Mouse (Mus musculus) kidney, adult 18-20 months (tissue): ENCODE results near the gene Asb1.

Experiments used
- DNase-seq: peaks from one replicate; pipeline ENCODE4 v3.0.0; 2021

Gene Asb1

GRCm38 (mm10) chr1:91547567-91547966 lies 7.2 kb downstream of the Asb1 start:
- DNase-seq = no peak

- no peak for DNase-seq
Observed at GRCm38 (mm10) chr1:91549073-91549472, 8.7 kb downstream of the Asb1 start.

GRCm38 (mm10) chr1:91557099-91557498 lies 16.8 kb downstream of the Asb1 start:
- DNase-seq = no peak

- no peak for DNase-seq
Observed at GRCm38 (mm10) chr1:91561226-91561625, 20.9 kb downstream of the Asb1 start.

GRCm38 (mm10) chr1:91562977-91563590 lies 22.7 kb downstream of the Asb1 start:
- no peak for DNase-seq

GRCm38 (mm10) chr1:91564004-91564403 lies 23.7 kb downstream of the Asb1 start:
- DNase-seq = no peak

- no peak for DNase-seq
Observed at GRCm38 (mm10) chr1:91564598-91564997, 24.3 kb downstream of the Asb1 start.

- no peak for DNase-seq
Observed at GRCm38 (mm10) chr1:91567269-91567668, 26.9 kb downstream of the Asb1 start.

- no peak for DNase-seq
Observed at GRCm38 (mm10) chr1:91572458-91572857, 32.1 kb downstream of the Asb1 start.

GRCm38 (mm10) chr1:91574208-91574607 lies 33.9 kb downstream of the Asb1 start:
- peak; percentile 50 for DNase-seq

- no peak for DNase-seq
Observed at GRCm38 (mm10) chr1:91577883-91578517, 37.7 kb downstream of the Asb1 start.

- DNase-seq = no peak
Observed at GRCm38 (mm10) chr1:91580503-91580902, 40.2 kb downstream of the Asb1 start.

GRCm38 (mm10) chr1:91581206-91581605 lies 40.9 kb downstream of the Asb1 start:
- no peak for DNase-seq

- no peak for DNase-seq
Observed at GRCm38 (mm10) chr1:91584969-91585835, 44.9 kb downstream of the Asb1 start.

GRCm38 (mm10) chr1:91589738-91590137 lies 49.4 kb downstream of the Asb1 start:
- no peak for DNase-seq

- DNase-seq = no peak
Observed at GRCm38 (mm10) chr1:91595521-91596020, 55.2 kb downstream of the Asb1 start.

GRCm38 (mm10) chr1:91597611-91598010 lies 57.3 kb downstream of the Asb1 start:
- DNase-seq = no peak

GRCm38 (mm10) chr1:91600671-91601361 lies 60.5 kb downstream of the Asb1 start:
- peak; percentile 7 for DNase-seq

- DNase-seq = no peak
Observed at GRCm38 (mm10) chr1:91601362-91602096, 61.2 kb downstream of the Asb1 start.

- no peak for DNase-seq
Observed at GRCm38 (mm10) chr1:91605632-91606031, 65.3 kb downstream of the Asb1 start.

- DNase-seq = no peak
Observed at GRCm38 (mm10) chr1:91606701-91607100, 66.4 kb downstream of the Asb1 start.

GRCm38 (mm10) chr1:91607141-91607540 lies 66.8 kb downstream of the Asb1 start:
- no peak for DNase-seq
